Mouse (Mus musculus) midbrain, embryonic 16.5 days (tissue): Measurements from ENCODE around the gene Fut7. TPM values are rescaled to one million over a fixed set of nuclear protein-coding genes. Genes with fewer than 3 reads are reported as not detected.

ENCODE experiments used
- microRNA-seq: library from miRNA; unstranded; fragments of <30 nt; microRNA quantifications from one replicate; pipeline ENCODE4, GENCODE M21; 2017
- polyA plus RNA-seq: library from polyadenylated mRNA; unstranded; fragments of >200 nt; fragmentation: Nextera tagmentation; extraction: Ambion mirVana; gene quantifications from 2 replicates; pipeline ENCODE4 v1.2.1, GENCODE M21; 2015

Gene Fut7
- polyA plus RNA-seq, 1 experiment from 2014 or later = 0.09 TPM

Small RNA genes within 50 kb of the gene (microRNA-seq; reads per million reads assigned to microRNA genes)
- 1.4 reads per million for gene Mir3087

Other genes starting within 250 kb of the Fut7 start
- gene Nrarp, start 242.5 kb upstream of the Fut7 start, polyA plus RNA-seq = 13.1 and 15.0 TPM in 2 replicates
- 1.2 and 1.4 TPM in 2 replicates for gene Tor4a, start 226.4 kb upstream of the Fut7 start, polyA plus RNA-seq
- gene Nelfb, start 211.8 kb upstream of the Fut7 start, polyA plus RNA-seq = 116 and 117 TPM in 2 replicates
- not detected in 2 replicates for gene Stpg3, start 208.6 kb upstream of the Fut7 start, polyA plus RNA-seq
- gene Fam166a, start 204.5 kb upstream of the Fut7 start, polyA plus RNA-seq = 0.43 TPM in 1 of 2 replicates, not detected in the other
- 366 and 421 TPM in 2 replicates for gene Tubb4b, start 198.6 kb upstream of the Fut7 start, polyA plus RNA-seq
- gene Slc34a3, start 188.9 kb upstream of the Fut7 start, polyA plus RNA-seq = not detected in 2 replicates
- not detected in 2 replicates for gene Rnf224, start 186.5 kb upstream of the Fut7 start, polyA plus RNA-seq
- gene Rnf208, start 181.0 kb upstream of the Fut7 start, polyA plus RNA-seq = 144 and 176 TPM in 2 replicates
- 0.25 and 0.48 TPM in 2 replicates for gene Cysrt1, start 180.8 kb upstream of the Fut7 start, polyA plus RNA-seq
- 4.3 and 4.7 TPM in 2 replicates for gene AL732309.1, start 176.4 kb upstream of the Fut7 start, polyA plus RNA-seq
- 12.4 and 12.7 TPM in 2 replicates for gene Tmem203, start 167.8 kb upstream of the Fut7 start, polyA plus RNA-seq
- 15.6 and 15.9 TPM in 2 replicates for gene Tprn, start 160.6 kb upstream of the Fut7 start, polyA plus RNA-seq
- 172 and 175 TPM in 2 replicates for gene Ssna1, start 150.8 kb upstream of the Fut7 start, polyA plus RNA-seq
- 141 and 144 TPM in 2 replicates for gene Anapc2, start 150.8 kb upstream of the Fut7 start, polyA plus RNA-seq
- not detected in 2 replicates for gene Tmem210, start 135.1 kb upstream of the Fut7 start, polyA plus RNA-seq
- gene Lrrc26, start 133.4 kb upstream of the Fut7 start, polyA plus RNA-seq = not detected in 2 replicates
- 44.0 and 52.7 TPM in 2 replicates for gene Grin1, start 104.1 kb upstream of the Fut7 start, polyA plus RNA-seq
- gene Man1b1, start 90.9 kb upstream of the Fut7 start, polyA plus RNA-seq = 50.7 and 51.0 TPM in 2 replicates
- 22.6 and 26.2 TPM in 2 replicates for gene Dpp7, start 66.9 kb upstream of the Fut7 start, polyA plus RNA-seq
- 4.6 and 5.2 TPM in 2 replicates for gene Uap1l1, start 57.6 kb upstream of the Fut7 start, polyA plus RNA-seq
- gene Sapcd2, start 50.9 kb upstream of the Fut7 start, polyA plus RNA-seq = 9.0 and 9.2 TPM in 2 replicates
- gene Entpd2, start 27.4 kb upstream of the Fut7 start, polyA plus RNA-seq = 3.7 and 9.0 TPM in 2 replicates
- gene Npdc1, start 23.9 kb upstream of the Fut7 start, polyA plus RNA-seq = 481 and 529 TPM in 2 replicates
- gene Abca2, start 5.4 kb downstream of the Fut7 start, polyA plus RNA-seq = 17.3 and 18.3 TPM in 2 replicates
- gene Clic3, start 33.6 kb downstream of the Fut7 start, polyA plus RNA-seq = 2.8 and 3.4 TPM in 2 replicates
- 121 and 130 TPM in 2 replicates for gene Paxx, start 37.8 kb downstream of the Fut7 start, polyA plus RNA-seq
- 465 and 593 TPM in 2 replicates for gene Ptgds, start 46.8 kb downstream of the Fut7 start, polyA plus RNA-seq
- not detected in 2 replicates for gene Lcn12, start 70.6 kb downstream of the Fut7 start, polyA plus RNA-seq
- gene Fbxw5, start 77.5 kb downstream of the Fut7 start, polyA plus RNA-seq = 137 and 139 TPM in 2 replicates
- gene C8g, start 78.5 kb downstream of the Fut7 start, polyA plus RNA-seq = 5.1 and 5.9 TPM in 2 replicates
- 15.2 and 15.9 TPM in 2 replicates for gene Traf2, start 123.7 kb downstream of the Fut7 start, polyA plus RNA-seq
- 374 and 380 TPM in 2 replicates for gene Edf1, start 134.6 kb downstream of the Fut7 start, polyA plus RNA-seq
- 0.50 and 2.4 TPM in 2 replicates for gene Mamdc4, start 151.6 kb downstream of the Fut7 start, polyA plus RNA-seq
- gene Phpt1, start 152.0 kb downstream of the Fut7 start, polyA plus RNA-seq = 148 and 149 TPM in 2 replicates
- gene Ajm1, start 158.5 kb downstream of the Fut7 start, polyA plus RNA-seq = 11.4 and 14.9 TPM in 2 replicates
- 64.7 and 68.3 TPM in 2 replicates for gene Rabl6, start 185.3 kb downstream of the Fut7 start, polyA plus RNA-seq
- gene Ccdc183, start 194.4 kb downstream of the Fut7 start, polyA plus RNA-seq = 0.11 and 0.24 TPM in 2 replicates
- 56.4 and 67.2 TPM in 2 replicates for gene Tmem141, start 198.7 kb downstream of the Fut7 start, polyA plus RNA-seq
- gene Fcna, start 204.8 kb downstream of the Fut7 start, polyA plus RNA-seq = 2.5 and 3.1 TPM in 2 replicates
- not detected in 2 replicates for gene Lcn8, start 229.9 kb downstream of the Fut7 start, polyA plus RNA-seq
- not detected in 2 replicates for gene Lcn5, start 234.7 kb downstream of the Fut7 start, polyA plus RNA-seq